Mouse (Mus musculus) MEL (cell line): ENCODE data around the gene Gm20708. TPM values are rescaled to one million over a fixed set of nuclear protein-coding genes. Genes with fewer than 3 reads are reported as not detected.
A peak's percentile ranks its signal among the peaks of the same experiment; 100 is the strongest.

Experiments used
- DNase-seq: peaks from one replicate; pipeline ENCODE4 v3.0.0; 2011; ENCODE audit warnings: low read depth, low spot score
- H3K27ac ChIP-seq: 2 replicates; pipeline ENCODE4 v1.5.1; 2012; ENCODE audit warnings: low read depth, mild to moderate bottlenecking, control low read depth, low read length, moderate library complexity; ENCODE audit not compliant: control insufficient read depth
- H3K27me3 ChIP-seq, 2 experiments: fragments of 150-350 bp in 1 of 2; sonication (generic) in 1 of 2; 2 replicates each; pipeline ENCODE4 v1.6.1; 2012; ENCODE audit warnings: low read length in 2 of 2, mild to moderate bottlenecking in 2 of 2, improper control_type of control experiment in 1 of 2, moderate library complexity in 1 of 2; ENCODE audit not compliant: insufficient read depth in 2 of 2, control insufficient read depth in 1 of 2
- H3K36me3 ChIP-seq, 2 experiments: 2 replicates each; pipeline ENCODE4 v1.6.1; 2012 to 2014; ENCODE audit warnings: low read length in 2 of 2, improper control_type of control experiment in 1 of 2, inconsistent platforms in 1 of 2, mild to moderate bottlenecking in 1 of 2; ENCODE audit not compliant: insufficient read depth in 2 of 2, control insufficient read depth in 1 of 2
- H3K4me1 ChIP-seq, 2 experiments: fragments of 150-350 bp in 1 of 2; sonication (generic) in 1 of 2; 2 replicates each; pipeline ENCODE4 v1.6.1; 2012; ENCODE audit warnings: low read length in 2 of 2, improper control_type of control experiment in 1 of 2, mild to moderate bottlenecking in 1 of 2; ENCODE audit not compliant: insufficient read depth in 2 of 2, control insufficient read depth in 1 of 2
- H3K4me3 ChIP-seq, 2 experiments: fragments of 150-350 bp in 1 of 2; sonication (generic) in 1 of 2; 2 replicates each; pipeline ENCODE4 v1.5.1; 2012; ENCODE audit warnings: low read depth in 2 of 2, low read length in 2 of 2, mild to moderate bottlenecking in 2 of 2, moderate library complexity in 2 of 2, control low read depth in 1 of 2, improper control_type of control experiment in 1 of 2; ENCODE audit not compliant: control insufficient read depth in 1 of 2, insufficient read depth in 1 of 2
- H3K79me2 ChIP-seq: 2 replicates; pipeline ENCODE4 v1.6.1; 2012; ENCODE audit warnings: mild to moderate bottlenecking, low read length, moderate library complexity; ENCODE audit not compliant: control insufficient read depth, poor library complexity, insufficient read depth
- H3K9ac ChIP-seq: 2 replicates; pipeline ENCODE4 v1.6.1; 2012; ENCODE audit warnings: low read depth, mild to moderate bottlenecking, control low read depth, low read length, moderate library complexity; ENCODE audit not compliant: control insufficient read depth, poor library complexity, severe bottlenecking
- H3K9me3 ChIP-seq: fragments of 150-350 bp; sonication (generic); replicated peaks from 2 replicates; pipeline ENCODE4 v1.6.1; 2012; ENCODE audit warnings: mild to moderate bottlenecking, low read length, improper control_type of control experiment, moderate library complexity; ENCODE audit not compliant: insufficient read depth
- BHLHE40 ChIP-seq: IDR thresholded peaks from 2 replicates; pipeline ENCODE4 v1.6.1; 2012; ENCODE audit warnings: low read depth, mild to moderate bottlenecking, inconsistent platforms, low read length, improper control_type of control experiment, borderline replicate concordance
- CHD1 ChIP-seq: IDR thresholded peaks from 2 replicates; pipeline ENCODE4 v1.6.1; 2012; ENCODE audit warnings: low read depth, mild to moderate bottlenecking, inconsistent platforms, low read length, improper control_type of control experiment
- CHD2 ChIP-seq: IDR thresholded peaks from 2 replicates; pipeline ENCODE4 v1.6.1; 2011; ENCODE audit warnings: low read length, improper control_type of control experiment
- CTCF ChIP-seq, 3 experiments: IDR thresholded peaks in 2 of 3; conservative IDR thresholded peaks in 1 of 3; 2 replicates each; pipeline ENCODE4 v1.5.1; 2011 to 2012; ENCODE audit warnings: low read length in 3 of 3, low read depth in 2 of 3, mild to moderate bottlenecking in 2 of 3, improper control_type of control experiment in 1 of 3, inconsistent platforms in 1 of 3, mixed read lengths in 1 of 3, moderate library complexity in 1 of 3; ENCODE audit not compliant: control insufficient read depth in 1 of 3, insufficient read depth in 1 of 3, poor library complexity in 1 of 3, severe bottlenecking in 1 of 3
- E2F4 ChIP-seq: IDR thresholded peaks from 2 replicates; pipeline ENCODE4 v1.6.1; 2011; ENCODE audit warnings: low read depth, low read length, improper control_type of control experiment, borderline replicate concordance
- ELF1 ChIP-seq: IDR thresholded peaks from 2 replicates; pipeline ENCODE4 v1.6.1; 2014; ENCODE audit warnings: low read depth, mild to moderate bottlenecking, inconsistent platforms, low read length, improper control_type of control experiment, moderate library complexity
- EP300 ChIP-seq, 2 experiments: IDR thresholded peaks; 2 replicates each; pipeline ENCODE4 v1.6.1; 2011; ENCODE audit warnings: improper control_type of control experiment in 2 of 2, low read length in 2 of 2, low read depth in 1 of 2, mild to moderate bottlenecking in 1 of 2
- GABPA ChIP-seq: IDR thresholded peaks from 2 replicates; pipeline ENCODE4 v1.6.1; 2012; ENCODE audit warnings: low read depth, mild to moderate bottlenecking, inconsistent platforms, low read length, improper control_type of control experiment, moderate library complexity
- GATA1 ChIP-seq: IDR thresholded peaks from 2 replicates; pipeline ENCODE4 v1.6.1; 2011; ENCODE audit warnings: low read depth, low read length, improper control_type of control experiment
- HCFC1 ChIP-seq: IDR thresholded peaks from 2 replicates; pipeline ENCODE4 v1.6.1; 2012; ENCODE audit warnings: low read depth, mild to moderate bottlenecking, inconsistent platforms, low read length, improper control_type of control experiment, moderate library complexity
- JUND ChIP-seq: IDR thresholded peaks from 2 replicates; pipeline ENCODE4 v1.6.1; 2011; ENCODE audit warnings: low read depth, mild to moderate bottlenecking, improper control_type of control experiment, low read length
- KAT2A ChIP-seq: conservative IDR thresholded peaks from 2 replicates; pipeline ENCODE4 v1.6.1; 2012; ENCODE audit warnings: low read depth, low read length, improper control_type of control experiment, inconsistent platforms
- MAFK ChIP-seq: IDR thresholded peaks from 2 replicates; pipeline ENCODE4 v1.6.1; 2011; ENCODE audit warnings: low read depth, mild to moderate bottlenecking, low read length, improper control_type of control experiment, borderline replicate concordance
- MAX ChIP-seq: IDR thresholded peaks from 2 replicates; pipeline ENCODE4 v1.6.1; 2011; ENCODE audit warnings: low read length, improper control_type of control experiment
- MAZ ChIP-seq: IDR thresholded peaks from 2 replicates; pipeline ENCODE4 v1.6.1; 2012; ENCODE audit warnings: low read depth, mild to moderate bottlenecking, inconsistent platforms, low read length, improper control_type of control experiment
- MEF2A ChIP-seq: IDR thresholded peaks from 2 replicates; pipeline ENCODE4 v1.6.1; 2014; ENCODE audit warnings: low read depth, mild to moderate bottlenecking, inconsistent platforms, low read length, improper control_type of control experiment; ENCODE audit not compliant: poor library complexity, insufficient replicate concordance, severe bottlenecking; ENCODE audit errors: extremely low read depth
- MXI1 ChIP-seq: IDR thresholded peaks from 2 replicates; pipeline ENCODE4 v1.6.1; 2011; ENCODE audit warnings: mild to moderate bottlenecking, low read depth, low read length, improper control_type of control experiment
- MYB ChIP-seq: IDR thresholded peaks from 2 replicates; pipeline ENCODE4 v1.6.1; 2011; ENCODE audit warnings: mild to moderate bottlenecking, low read depth, low read length, improper control_type of control experiment
- MYC ChIP-seq: IDR thresholded peaks from 2 replicates; pipeline ENCODE4 v1.6.1; 2011; ENCODE audit warnings: low read depth, mild to moderate bottlenecking, low read length, improper control_type of control experiment, moderate library complexity
- NELFE ChIP-seq: IDR thresholded peaks from 2 replicates; pipeline ENCODE4 v1.6.1; 2011; ENCODE audit warnings: low read depth, low read length, improper control_type of control experiment
- POLR2AphosphoS2 ChIP-seq: IDR thresholded peaks from 2 replicates; pipeline ENCODE4 v1.6.1; 2011; ENCODE audit warnings: low read length, improper control_type of control experiment
- POLR2AphosphoS5 ChIP-seq: IDR thresholded peaks from 2 replicates; pipeline ENCODE4 v1.6.1; 2012; ENCODE audit warnings: low read depth, borderline replicate concordance, mild to moderate bottlenecking, inconsistent platforms, low read length, moderate library complexity, mixed read lengths
- RAD21 ChIP-seq: IDR thresholded peaks from 2 replicates; pipeline ENCODE4 v1.6.1; 2011; ENCODE audit warnings: mild to moderate bottlenecking, low read depth, low read length, improper control_type of control experiment
- SIN3A ChIP-seq: IDR thresholded peaks from 2 replicates; pipeline ENCODE4 v1.6.1; 2012; ENCODE audit warnings: low read length, improper control_type of control experiment, inconsistent platforms
- SMC3 ChIP-seq: IDR thresholded peaks from 2 replicates; pipeline ENCODE4 v1.6.1; 2011; ENCODE audit warnings: low read depth, low read length, improper control_type of control experiment
- TAL1 ChIP-seq: IDR thresholded peaks from 2 replicates; pipeline ENCODE4 v1.6.1; 2012; ENCODE audit warnings: mild to moderate bottlenecking, inconsistent platforms, low read length, moderate library complexity, mixed read lengths
- TBP ChIP-seq: IDR thresholded peaks from 2 replicates; pipeline ENCODE4 v1.8.0; 2011; ENCODE audit warnings: low read depth, low read length, improper control_type of control experiment
- UBTF ChIP-seq: IDR thresholded peaks from 2 replicates; pipeline ENCODE4 v1.6.1; 2012; ENCODE audit warnings: low read depth, mild to moderate bottlenecking, inconsistent platforms, low read length, improper control_type of control experiment, moderate library complexity, borderline replicate concordance; ENCODE audit not compliant: insufficient read depth
- USF1 ChIP-seq: IDR thresholded peaks from 2 replicates; pipeline ENCODE4 v1.6.1; 2014; ENCODE audit warnings: low read depth, mild to moderate bottlenecking, inconsistent platforms, low read length, improper control_type of control experiment, moderate library complexity
- USF2 ChIP-seq, 2 experiments: IDR thresholded peaks; 2 replicates each; pipeline ENCODE4 v1.6.1; 2011 to 2012; ENCODE audit warnings: improper control_type of control experiment in 2 of 2, low read length in 2 of 2, borderline replicate concordance in 1 of 2, inconsistent platforms in 1 of 2, low read depth in 1 of 2, mild to moderate bottlenecking in 1 of 2; ENCODE audit not compliant: insufficient read depth in 1 of 2
- ZC3H11A ChIP-seq: IDR thresholded peaks from 2 replicates; pipeline ENCODE4 v1.6.1; 2012; ENCODE audit warnings: low read depth, mild to moderate bottlenecking, inconsistent platforms, low read length, improper control_type of control experiment
- ZKSCAN1 ChIP-seq: IDR thresholded peaks from 2 replicates; pipeline ENCODE4 v1.6.1; 2012; ENCODE audit warnings: low read depth, mild to moderate bottlenecking, inconsistent platforms, low read length, improper control_type of control experiment, moderate library complexity
- ZMIZ1 ChIP-seq: IDR thresholded peaks from 2 replicates; pipeline ENCODE4 v1.6.1; 2012; ENCODE audit warnings: low read depth, mild to moderate bottlenecking, inconsistent platforms, low read length, improper control_type of control experiment, moderate library complexity
- ZNF384 ChIP-seq: IDR thresholded peaks from 2 replicates; pipeline ENCODE4 v1.6.1; 2012; ENCODE audit warnings: low read depth, mild to moderate bottlenecking, inconsistent platforms, low read length, improper control_type of control experiment
- polyA plus RNA-seq, 2 experiments: library from polyadenylated mRNA; stranded (reverse) in 1 of 2; unstranded in 1 of 2; fragments of >175 nt in 1 of 2; fragments of >200 nt in 1 of 2; gene quantifications; 2 replicates each; pipeline versions ENCODE4 v1.2.1 to v1.2.4; 2012; ENCODE audit warnings: low replicate concordance in 2 of 2, low read depth in 1 of 2; ENCODE audit not compliant: insufficient read length in 2 of 2, insufficient read depth in 1 of 2, missing spikeins in 1 of 2
- total RNA-seq: library from RNA; depleted of rRNA; stranded (reverse); fragments of 300-350 nt; gene quantifications from 2 replicates; pipeline ENCODE4 v1.2.3, GENCODE M21; 2012

The Gm20708 gene
- total and polyA plus RNA-seq, 3 experiments, result 0.70 to 0.85 TPM; not detected in 1

- peak; percentile 93 for DNase-seq
- Histone ChIP-seq H3K27ac (peak overlapping the region; percentile 92), H3K27me3 (no peaks in the 10 kb centered on the region), H3K4me3 (peak overlapping the region; percentile 56 to 80), H3K4me1 (peaks cover 12 to 41% of the 10 kb centered on the region in 2 experiments), H3K79me2 (peaks cover 24% of the 10 kb centered on the region), H3K9me3 (no peaks in the 10 kb centered on the region), H3K9ac (peak overlapping the region; percentile 95), H3K36me3 (peaks cover 4 to 26% of the 10 kb centered on the region in 2 experiments; a peak in 3 of 4 replicates)
- TF ChIP-seq RAD21 (peak; percentile 88), CTCF (IDR thresholded peaks at IDR 0.05 in 2 of 3, conservative IDR thresholded peaks at IDR 0.05 in 1 of 3; ENCODE audit: control insufficient read depth in 1 of 3, insufficient read depth in 1 of 3, low read depth in 2 of 3, low read length in 3 of 3, poor library complexity in 1 of 3, severe bottlenecking in 1 of 3) (peak; percentile 80 to 95 (median 87)), EP300 (IDR thresholded peaks at IDR 0.05; ENCODE audit: low read depth in 1 of 2, low read length in 2 of 2) (no peak; a peak in 1 of 4 replicates), GABPA (no peak), MEF2A (no peak), SMC3 (peak; percentile 73), KAT2A (no peak), SIN3A (peak; percentile 90; the same call in 1 of the 2 replicates), MYB (no peak), JUND (no peak), ZMIZ1 (peak; percentile 53; the same call in 1 of the 2 replicates), MAFK (no peak), USF1 (no peak), TBP (0 out of 2 replicates have a peak, but pooled peaks have one; percentile 8), CHD2 (no peak), MAX (peak; percentile 86), CHD1 (peak; percentile 74; the same call in 1 of the 2 replicates), MXI1 (peak; percentile 77), NELFE (no peak), TAL1 (no peak), ZNF384 (no peak), UBTF (no peak), GATA1 (no peak), USF2 (IDR thresholded peaks at IDR 0.05; ENCODE audit: borderline replicate concordance in 1 of 2, insufficient read depth in 1 of 2, low read depth in 1 of 2, low read length in 2 of 2) (no peak), HCFC1 (peak; percentile 39; the same call in 1 of the 2 replicates), POLR2AphosphoS2 (peak; percentile 22; the same call in 1 of the 2 replicates), ZKSCAN1 (no peak), ELF1 (peak; percentile 34; the same call in 1 of the 2 replicates), MYC (peak; percentile 88), E2F4 (peak; percentile 71; the same call in 1 of the 2 replicates), BHLHE40 (no peak), POLR2AphosphoS5 (no peak), MAZ (no peak; the same call in none of the 2 replicates), ZC3H11A (peak; percentile 78)
Measured at GRCm38 (mm10) chr11:117824060-117824969, 14.8 kb downstream of the Gm20708 start.
